Mouse (Mus musculus): ENCODE measurements at regions not wholly inside any gene's neighbourhood (a gene's known extent, or its start where the extent isn't known, plus 50 kb on each side); places are given as distances from the start of the nearest gene placed in this dataset.

GRCm38 (mm10) chr15:86696806-86697205, 482.5 kb downstream of the Tbc1d22a start:
- Histone ChIP-seq H3K4me3 (replicated peaks; ENCODE audit: low read length) (no peak overlapping the region), H3K4me1 (replicated peaks; ENCODE audit: control insufficient read depth, insufficient read depth, low read length) (no peaks in the 10 kb centered on the region), H3K27me3 (replicated peaks; ENCODE audit: control insufficient read depth, insufficient read depth, low read length) (no peaks in the 10 kb centered on the region), H3K4me2 (ENCODE audit: low read length) (no peak overlapping the region), H3K9me3 (ENCODE audit: control insufficient read depth, low read length) (no peaks in the 10 kb centered on the region), H3K27ac (ENCODE audit: low read length) (no peak overlapping the region), H3K36me3 (ENCODE audit: control insufficient read depth, insufficient read depth) (no peaks in the 10 kb centered on the region), H3K9ac (replicated peaks; ENCODE audit: low read depth, low read length) (no peak overlapping the region)
- WGBS, result 52% methylated on average over 4 of the region's 4 CpGs
- ATAC-seq, result no peak

- Histone ChIP-seq H3K36me3 (ENCODE audit: control insufficient read depth, insufficient read depth) (no peaks in the 10 kb centered on the region), H3K27ac (ENCODE audit: low read length) (no peak overlapping the region), H3K4me2 (ENCODE audit: low read length) (no peak overlapping the region), H3K4me3 (replicated peaks; ENCODE audit: low read length) (no peak overlapping the region), H3K9me3 (ENCODE audit: control insufficient read depth, low read length) (no peaks in the 10 kb centered on the region), H3K9ac (replicated peaks; ENCODE audit: low read depth, low read length) (no peak overlapping the region), H3K4me1 (replicated peaks; ENCODE audit: control insufficient read depth, insufficient read depth, low read length) (no peaks in the 10 kb centered on the region), H3K27me3 (replicated peaks; ENCODE audit: control insufficient read depth, insufficient read depth, low read length) (no peaks in the 10 kb centered on the region)
- no peak for ATAC-seq
- WGBS, result 89% methylated on average over 2 of the region's 2 CpGs
These were observed 496.2 kb downstream of the Tbc1d22a start for GRCm38 (mm10) chr15:86710429-86710828.

- Histone ChIP-seq H3K4me3 (replicated peaks; ENCODE audit: low read length) (no peak overlapping the region), H3K4me1 (replicated peaks; ENCODE audit: control insufficient read depth, insufficient read depth, low read length) (no peaks in the 10 kb centered on the region), H3K9ac (replicated peaks; ENCODE audit: low read depth, low read length) (no peak overlapping the region), H3K36me3 (ENCODE audit: control insufficient read depth, insufficient read depth) (no peaks in the 10 kb centered on the region), H3K4me2 (ENCODE audit: low read length) (no peak overlapping the region), H3K27ac (ENCODE audit: low read length) (no peak overlapping the region), H3K27me3 (replicated peaks; ENCODE audit: control insufficient read depth, insufficient read depth, low read length) (no peaks in the 10 kb centered on the region), H3K9me3 (ENCODE audit: control insufficient read depth, low read length) (peaks cover 5% of the 10 kb centered on the region; the same call in 1 of the 2 replicates)
- ATAC-seq, result no peak
- 47% methylated on average over 9 of the region's 9 CpGs for WGBS
These were observed 504.1 kb downstream of the Tbc1d22a start for GRCm38 (mm10) chr15:86718376-86718775.

- Histone ChIP-seq H3K9ac (replicated peaks; ENCODE audit: low read depth, low read length) (no peak overlapping the region), H3K4me3 (replicated peaks; ENCODE audit: low read length) (no peak overlapping the region), H3K27ac (ENCODE audit: low read length) (no peak overlapping the region), H3K4me2 (ENCODE audit: low read length) (no peak overlapping the region), H3K9me3 (ENCODE audit: control insufficient read depth, low read length) (peaks cover 5% of the 10 kb centered on the region; the same call in 1 of the 2 replicates), H3K4me1 (replicated peaks; ENCODE audit: control insufficient read depth, insufficient read depth, low read length) (no peaks in the 10 kb centered on the region), H3K27me3 (replicated peaks; ENCODE audit: control insufficient read depth, insufficient read depth, low read length) (no peaks in the 10 kb centered on the region), H3K36me3 (ENCODE audit: control insufficient read depth, insufficient read depth) (no peaks in the 10 kb centered on the region)
- ATAC-seq, result no peak
- WGBS, result 88% methylated on average over 12 of the region's 12 CpGs
These were observed 504.8 kb downstream of the Tbc1d22a start for GRCm38 (mm10) chr15:86719088-86719487.

- H3K27me3 ChIP-seq (replicated peaks; ENCODE audit: control insufficient read depth, insufficient read depth, low read length), result no peaks in the 10 kb centered on the region
- H3K4me2 ChIP-seq (ENCODE audit: low read length), result no peak overlapping the region
- no peak overlapping the region for H3K27ac ChIP-seq (ENCODE audit: low read length)
- no peaks in the 10 kb centered on the region for H3K4me1 ChIP-seq (replicated peaks; ENCODE audit: control insufficient read depth, insufficient read depth, low read length)
- WGBS, result 81% methylated on average over 5 of the region's 5 CpGs
- ATAC-seq, result no peak
- no peaks in the 10 kb centered on the region for H3K36me3 ChIP-seq (ENCODE audit: control insufficient read depth, insufficient read depth)
- no peak overlapping the region for H3K9ac ChIP-seq (replicated peaks; ENCODE audit: low read depth, low read length)
- peaks cover 5% of the 10 kb centered on the region; the same call in 1 of the 2 replicates for H3K9me3 ChIP-seq (ENCODE audit: control insufficient read depth, low read length)
- no peak overlapping the region for H3K4me3 ChIP-seq (replicated peaks; ENCODE audit: low read length)
These were observed 506.9 kb downstream of the Tbc1d22a start for GRCm38 (mm10) chr15:86721131-86721530.

- Histone ChIP-seq H3K27me3 (replicated peaks; ENCODE audit: control insufficient read depth, insufficient read depth, low read length) (0 out of 2 replicates have a peak, but pooled peaks cover 2% of the 10 kb centered on the region), H3K4me2 (ENCODE audit: low read length) (no peak overlapping the region), H3K36me3 (ENCODE audit: control insufficient read depth, insufficient read depth) (no peaks in the 10 kb centered on the region), H3K9me3 (ENCODE audit: control insufficient read depth, low read length) (no peaks in the 10 kb centered on the region), H3K4me3 (replicated peaks; ENCODE audit: low read length) (no peak overlapping the region), H3K4me1 (replicated peaks; ENCODE audit: control insufficient read depth, insufficient read depth, low read length) (peaks cover 2% of the 10 kb centered on the region; the same call in 1 of the 2 replicates), H3K9ac (replicated peaks; ENCODE audit: low read depth, low read length) (no peak overlapping the region), H3K27ac (ENCODE audit: low read length) (no peak overlapping the region)
- ATAC-seq, result peak; percentile 79
These were observed 523.7 kb downstream of the Tbc1d22a start for GRCm38 (mm10) chr15:86737945-86738344.

- H3K9me3 ChIP-seq (ENCODE audit: control insufficient read depth, low read length), result no peaks in the 10 kb centered on the region
- no peaks in the 10 kb centered on the region for H3K36me3 ChIP-seq (ENCODE audit: control insufficient read depth, insufficient read depth)
- H3K4me2 ChIP-seq (ENCODE audit: low read length), result no peak overlapping the region
- H3K27ac ChIP-seq (ENCODE audit: low read length), result no peak overlapping the region
- WGBS, result 28% methylated on average over 5 of the region's 5 CpGs
- 0 out of 2 replicates have a peak, but pooled peaks cover 2% of the 10 kb centered on the region for H3K27me3 ChIP-seq (replicated peaks; ENCODE audit: control insufficient read depth, insufficient read depth, low read length)
- peaks cover 2% of the 10 kb centered on the region; the same call in 1 of the 2 replicates for H3K4me1 ChIP-seq (replicated peaks; ENCODE audit: control insufficient read depth, insufficient read depth, low read length)
- H3K9ac ChIP-seq (replicated peaks; ENCODE audit: low read depth, low read length), result no peak overlapping the region
- peak; percentile 23; the same call in 1 of the 2 replicates for ATAC-seq
- H3K4me3 ChIP-seq (replicated peaks; ENCODE audit: low read length), result no peak overlapping the region
These were observed 524.1 kb downstream of the Tbc1d22a start for GRCm38 (mm10) chr15:86738356-86738755.

- Histone ChIP-seq H3K4me2 (ENCODE audit: low read length) (no peak overlapping the region), H3K36me3 (ENCODE audit: control insufficient read depth, insufficient read depth) (no peaks in the 10 kb centered on the region), H3K9ac (replicated peaks; ENCODE audit: low read depth, low read length) (no peak overlapping the region), H3K27me3 (replicated peaks; ENCODE audit: control insufficient read depth, insufficient read depth, low read length) (0 out of 2 replicates have a peak, but pooled peaks cover 2% of the 10 kb centered on the region), H3K27ac (ENCODE audit: low read length) (no peak overlapping the region), H3K9me3 (ENCODE audit: control insufficient read depth, low read length) (no peaks in the 10 kb centered on the region), H3K4me3 (replicated peaks; ENCODE audit: low read length) (no peak overlapping the region), H3K4me1 (replicated peaks; ENCODE audit: control insufficient read depth, insufficient read depth, low read length) (peaks cover 2% of the 10 kb centered on the region; the same call in 1 of the 2 replicates)
- ATAC-seq, result no peak
- 90% methylated on average over 5 of the region's 5 CpGs for WGBS
These were observed 524.5 kb downstream of the Tbc1d22a start for GRCm38 (mm10) chr15:86738776-86739175.

- Histone ChIP-seq H3K27ac (ENCODE audit: low read length) (no peak overlapping the region), H3K36me3 (ENCODE audit: control insufficient read depth, insufficient read depth) (no peaks in the 10 kb centered on the region), H3K9me3 (ENCODE audit: control insufficient read depth, low read length) (no peaks in the 10 kb centered on the region), H3K9ac (replicated peaks; ENCODE audit: low read depth, low read length) (no peak overlapping the region), H3K4me1 (replicated peaks; ENCODE audit: control insufficient read depth, insufficient read depth, low read length) (0 out of 2 replicates have a peak, but pooled peaks cover 3% of the 10 kb centered on the region), H3K27me3 (replicated peaks; ENCODE audit: control insufficient read depth, insufficient read depth, low read length) (no peaks in the 10 kb centered on the region), H3K4me2 (ENCODE audit: low read length) (no peak overlapping the region), H3K4me3 (replicated peaks; ENCODE audit: low read length) (no peak overlapping the region)
- 47% methylated on average over 10 of the region's 10 CpGs for WGBS
- ATAC-seq, result peak; percentile 74
These were observed 537.3 kb downstream of the Tbc1d22a start for GRCm38 (mm10) chr15:86751436-86752136.

Data from forebrain, embryonic 16.5 days (tissue).